Mouse (Mus musculus): ENCODE measurements around the gene D230025D16Rik. TPM values are rescaled to one million over a fixed set of nuclear protein-coding genes. Genes with fewer than 3 reads are reported as not detected.
A peak's percentile ranks its signal among the peaks of the same experiment; 100 is the strongest.

Gene D230025D16Rik
- total RNA-seq, 1 experiment: 41.7 TPM

DNA sequence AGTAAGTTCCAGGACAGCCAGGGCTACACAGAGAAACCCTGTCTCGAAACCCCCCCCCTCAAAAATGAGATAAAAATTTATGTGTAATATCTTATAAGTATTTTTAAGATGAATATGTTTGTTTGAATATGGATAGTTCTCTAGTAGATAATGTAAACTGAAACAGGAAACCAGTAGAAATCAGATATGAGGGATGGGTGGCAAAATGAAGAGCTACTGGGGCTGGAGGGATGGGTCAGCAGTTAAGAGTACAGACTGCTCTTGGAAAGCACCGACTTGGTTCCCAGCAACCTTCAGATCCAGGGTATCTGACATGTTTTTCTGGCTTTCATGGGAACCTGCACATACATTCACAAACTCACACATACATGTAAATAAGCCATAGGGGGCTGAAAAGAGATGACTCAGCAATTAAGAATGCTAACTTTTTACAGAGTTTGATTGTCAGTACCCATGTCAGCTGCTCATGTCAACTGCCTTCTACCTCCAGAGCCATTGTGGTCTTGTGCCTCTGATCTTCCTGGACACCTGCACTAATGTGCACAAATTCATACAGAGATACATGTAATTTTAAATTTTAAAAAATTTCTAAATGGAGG lies 17.2 kb upstream of the D230025D16Rik start:
- Histone ChIP-seq H3K9ac (ENCODE audit: insufficient read depth, low read depth, low read length, poor library complexity, severe bottlenecking) (no peak overlapping the region), H3K9me3 (ENCODE audit: control insufficient read depth, insufficient read depth, low read depth, low read length) (no peaks in the 10 kb centered on the region), H3K4me3 (ENCODE audit: insufficient read depth in 1 of 2, low read depth in 1 of 2, low read length in 2 of 2, poor library complexity in 1 of 2, severe bottlenecking in 1 of 2) (no peak overlapping the region), H3K36me3 (ENCODE audit: control insufficient read depth, insufficient read depth, low read length, poor library complexity, severe bottlenecking) (no peaks in the 10 kb centered on the region), H3K27ac (ENCODE audit: insufficient read depth, low read depth, low read length, poor library complexity, severe bottlenecking) (no peak overlapping the region), H3K4me1 (ENCODE audit: control insufficient read depth in 2 of 2, insufficient read depth in 2 of 2, low read length in 2 of 2, poor library complexity in 1 of 2) (no peaks in the 10 kb centered on the region)
- in situ Hi-C loops (cut with MboI; ENCODE audit: low sequenced_read_pairs in 2 of 2, unreplicated experiment in 2 of 2): no loop called here
- no peak for DNase-seq (ENCODE audit: low read depth, low spot score)
- TF ChIP-seq CHD2 (IDR thresholded peaks at IDR 0.05; ENCODE audit: low read depth, low read length) (no peak), MAFK (IDR thresholded peaks at IDR 0.05; ENCODE audit: insufficient read depth, low read depth, low read length) (peak; percentile 92), HCFC1 (IDR thresholded peaks at IDR 0.05; ENCODE audit: borderline replicate concordance, insufficient read depth, low read length) (no peak), ZNF384 (IDR thresholded peaks at IDR 0.05; ENCODE audit: low read depth, low read length) (no peak), ZC3H11A (IDR thresholded peaks at IDR 0.05; ENCODE audit: borderline replicate concordance, low read depth, low read length) (no peak)

DNA sequence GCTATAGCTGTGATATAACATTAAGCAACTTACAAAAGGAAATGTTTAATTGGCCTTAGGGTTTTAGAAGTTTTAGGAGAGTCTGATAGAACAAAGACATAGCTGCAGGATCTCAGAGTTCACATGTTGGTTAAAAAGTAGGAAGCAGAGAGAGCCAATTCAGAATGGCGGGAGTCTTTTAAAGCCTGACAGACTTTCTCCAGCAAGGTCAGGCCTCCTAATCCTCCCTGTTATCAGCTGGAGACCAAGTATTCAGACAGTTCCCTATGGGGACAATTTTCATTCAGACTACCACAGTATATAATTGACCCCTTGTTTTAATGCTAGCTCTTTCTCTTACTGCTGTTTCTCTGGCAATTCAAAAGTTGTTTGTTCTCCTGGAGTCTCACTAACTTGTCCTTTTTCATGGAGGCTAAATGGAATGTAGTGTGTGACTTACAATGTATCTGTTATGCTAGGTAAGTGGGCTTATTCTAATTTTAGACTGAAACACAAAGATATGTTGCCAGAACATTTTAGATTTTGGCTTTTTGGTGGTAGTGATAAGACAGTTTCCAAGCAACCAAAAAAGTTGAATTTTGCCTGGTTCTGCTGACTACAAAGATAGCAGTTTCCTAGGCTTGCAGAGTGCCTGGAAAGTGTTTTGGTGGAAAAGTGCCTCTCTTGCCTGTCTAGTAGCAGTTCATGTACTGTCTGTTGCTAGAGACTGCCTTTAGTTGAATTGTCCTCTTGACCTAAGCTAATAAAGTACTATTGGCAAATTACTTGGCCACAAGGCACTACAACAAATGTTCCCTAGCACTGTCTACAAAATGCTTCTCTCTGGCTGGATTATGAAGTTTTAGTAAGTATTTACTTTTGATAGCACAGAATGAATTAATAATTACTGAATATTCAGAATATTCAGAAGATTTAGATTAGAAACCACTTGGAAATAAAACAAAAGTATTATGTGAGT lies 15.5 kb upstream of the D230025D16Rik start:
- no peaks in the 10 kb centered on the region for H3K9me3 ChIP-seq (ENCODE audit: control insufficient read depth, insufficient read depth, low read depth, low read length)
- no peak overlapping the region for H3K4me3 ChIP-seq (ENCODE audit: insufficient read depth in 1 of 2, low read depth in 1 of 2, low read length in 2 of 2, poor library complexity in 1 of 2, severe bottlenecking in 1 of 2)
- H3K36me3 ChIP-seq (ENCODE audit: control insufficient read depth, insufficient read depth, low read length, poor library complexity, severe bottlenecking): no peaks in the 10 kb centered on the region
- no peak for TF ChIP-seq ZC3H11A (IDR thresholded peaks at IDR 0.05; ENCODE audit: borderline replicate concordance, low read depth, low read length)
- no peak for TF ChIP-seq CHD2 (IDR thresholded peaks at IDR 0.05; ENCODE audit: low read depth, low read length)
- TF ChIP-seq HCFC1 (IDR thresholded peaks at IDR 0.05; ENCODE audit: borderline replicate concordance, insufficient read depth, low read length): no peak
- no peak for TF ChIP-seq MAFK (IDR thresholded peaks at IDR 0.05; ENCODE audit: insufficient read depth, low read depth, low read length)
- TF ChIP-seq ZNF384 (IDR thresholded peaks at IDR 0.05; ENCODE audit: low read depth, low read length): no peak
- no peaks in the 10 kb centered on the region for H3K4me1 ChIP-seq (ENCODE audit: control insufficient read depth in 2 of 2, insufficient read depth in 2 of 2, low read length in 2 of 2, poor library complexity in 1 of 2)
- in situ Hi-C loops (cut with MboI; ENCODE audit: low sequenced_read_pairs in 2 of 2, unreplicated experiment in 2 of 2): no loop called here
- no peak for DNase-seq (ENCODE audit: low read depth, low spot score)
- no peak overlapping the region for H3K9ac ChIP-seq (ENCODE audit: insufficient read depth, low read depth, low read length, poor library complexity, severe bottlenecking)
- H3K27ac ChIP-seq (ENCODE audit: insufficient read depth, low read depth, low read length, poor library complexity, severe bottlenecking): no peak overlapping the region

DNA sequence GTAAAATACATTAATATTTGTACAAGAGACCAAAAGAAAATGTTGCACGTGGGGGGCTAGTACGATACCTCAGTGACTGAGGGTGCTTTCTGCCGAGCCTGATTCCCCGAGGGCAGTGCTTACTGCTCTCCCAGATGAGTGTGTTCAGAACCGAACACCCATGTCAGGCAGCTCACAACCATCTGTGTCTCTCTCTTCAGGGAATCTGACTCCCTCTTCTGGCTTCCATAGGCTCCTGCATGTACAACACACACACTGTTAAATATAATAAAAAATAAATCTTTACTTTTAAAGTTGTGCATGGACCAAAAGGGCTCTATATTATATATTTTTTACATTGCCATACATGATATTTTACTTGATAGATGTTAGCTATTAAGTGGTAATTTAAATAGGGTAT lies 10.8 kb upstream of the D230025D16Rik start:
- no peak overlapping the region for H3K27ac ChIP-seq (ENCODE audit: insufficient read depth, low read depth, low read length, poor library complexity, severe bottlenecking)
- H3K9me3 ChIP-seq (ENCODE audit: control insufficient read depth, insufficient read depth, low read depth, low read length): no peaks in the 10 kb centered on the region
- no peak overlapping the region for H3K4me3 ChIP-seq (ENCODE audit: insufficient read depth in 1 of 2, low read depth in 1 of 2, low read length in 2 of 2, poor library complexity in 1 of 2, severe bottlenecking in 1 of 2)
- H3K9ac ChIP-seq (ENCODE audit: insufficient read depth, low read depth, low read length, poor library complexity, severe bottlenecking): no peak overlapping the region
- in situ Hi-C loops (cut with MboI; ENCODE audit: low sequenced_read_pairs in 2 of 2, unreplicated experiment in 2 of 2): no loop called here
- no peak for DNase-seq (ENCODE audit: low read depth, low spot score)
- H3K36me3 ChIP-seq (ENCODE audit: control insufficient read depth, insufficient read depth, low read length, poor library complexity, severe bottlenecking): peaks cover 2% of the 10 kb centered on the region; the same call in 1 of the 2 replicates
- no peaks in the 10 kb centered on the region; a peak in 1 of 4 replicates for H3K4me1 ChIP-seq (ENCODE audit: control insufficient read depth in 2 of 2, insufficient read depth in 2 of 2, low read length in 2 of 2, poor library complexity in 1 of 2)
- TF ChIP-seq CHD2 (IDR thresholded peaks at IDR 0.05; ENCODE audit: low read depth, low read length): no peak
- no peak for TF ChIP-seq ZC3H11A (IDR thresholded peaks at IDR 0.05; ENCODE audit: borderline replicate concordance, low read depth, low read length)
- no peak for TF ChIP-seq MAFK (IDR thresholded peaks at IDR 0.05; ENCODE audit: insufficient read depth, low read depth, low read length)
- TF ChIP-seq ZNF384 (IDR thresholded peaks at IDR 0.05; ENCODE audit: low read depth, low read length): no peak
- TF ChIP-seq HCFC1 (IDR thresholded peaks at IDR 0.05; ENCODE audit: borderline replicate concordance, insufficient read depth, low read length): no peak

DNA sequence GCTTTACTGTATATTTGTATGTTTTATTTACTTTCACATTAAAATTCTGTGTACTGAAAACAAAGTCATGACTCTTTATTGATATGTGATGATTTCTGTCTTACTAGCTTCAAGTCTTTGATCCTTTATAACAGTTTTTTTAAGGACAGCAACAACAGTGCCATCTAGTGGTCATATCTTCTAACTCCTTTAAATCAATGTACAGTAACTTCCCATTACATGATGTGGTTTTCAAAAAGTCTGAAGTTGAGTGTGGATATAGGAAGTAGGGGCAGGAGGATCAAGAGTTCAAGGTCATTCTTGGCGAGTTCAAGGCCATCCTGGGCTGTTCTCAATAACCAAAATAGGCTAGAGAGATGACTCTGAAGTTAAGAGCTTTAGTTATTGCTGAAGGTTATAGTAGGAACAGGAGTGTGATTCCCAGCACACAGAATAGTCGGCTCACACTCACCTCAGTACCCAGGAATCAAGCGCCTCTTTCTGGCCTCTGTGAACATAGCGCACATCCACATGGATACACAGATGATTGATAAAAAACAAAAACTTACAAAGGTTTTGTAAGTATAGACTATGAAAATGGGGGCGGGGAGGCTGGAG lies 6.9 kb upstream of the D230025D16Rik start:
- DNase-seq (ENCODE audit: low read depth, low spot score): peak; percentile 51
- in situ Hi-C loops (cut with MboI; ENCODE audit: low sequenced_read_pairs in 2 of 2, unreplicated experiment in 2 of 2): no loop called here
- Histone ChIP-seq H3K27ac (ENCODE audit: insufficient read depth, low read depth, low read length, poor library complexity, severe bottlenecking) (no peak overlapping the region), H3K4me1 (ENCODE audit: control insufficient read depth in 2 of 2, insufficient read depth in 2 of 2, low read length in 2 of 2, poor library complexity in 1 of 2) (no peaks in the 10 kb centered on the region; a peak in 1 of 4 replicates), H3K4me3 (ENCODE audit: insufficient read depth in 1 of 2, low read depth in 1 of 2, low read length in 2 of 2, poor library complexity in 1 of 2, severe bottlenecking in 1 of 2) (no peak overlapping the region), H3K9me3 (ENCODE audit: control insufficient read depth, insufficient read depth, low read depth, low read length) (no peaks in the 10 kb centered on the region), H3K9ac (ENCODE audit: insufficient read depth, low read depth, low read length, poor library complexity, severe bottlenecking) (no peak overlapping the region), H3K36me3 (ENCODE audit: control insufficient read depth, insufficient read depth, low read length, poor library complexity, severe bottlenecking) (peaks cover 2% of the 10 kb centered on the region; the same call in 1 of the 2 replicates)
- peak; percentile 92 for TF ChIP-seq ZNF384 (IDR thresholded peaks at IDR 0.05; ENCODE audit: low read depth, low read length)
- no peak for TF ChIP-seq MAFK (IDR thresholded peaks at IDR 0.05; ENCODE audit: insufficient read depth, low read depth, low read length)

Data from ES-E14 (cell line).